Mouse (Mus musculus) ES-Bruce4 (cell line): Measurements from ENCODE around the gene Thrap3.

Experiments used
- EP300 ChIP-seq: IDR thresholded peaks from 2 replicates; pipeline ENCODE4 v1.6.1; 2011; ENCODE audit warnings: low read depth, low read length; ENCODE audit not compliant: insufficient read depth
- POLR2A ChIP-seq: IDR thresholded peaks from one replicate; pipeline ENCODE4 v1.8.1; 2011; ENCODE audit warnings: low read length; ENCODE audit not compliant: insufficient read depth

DNA sequence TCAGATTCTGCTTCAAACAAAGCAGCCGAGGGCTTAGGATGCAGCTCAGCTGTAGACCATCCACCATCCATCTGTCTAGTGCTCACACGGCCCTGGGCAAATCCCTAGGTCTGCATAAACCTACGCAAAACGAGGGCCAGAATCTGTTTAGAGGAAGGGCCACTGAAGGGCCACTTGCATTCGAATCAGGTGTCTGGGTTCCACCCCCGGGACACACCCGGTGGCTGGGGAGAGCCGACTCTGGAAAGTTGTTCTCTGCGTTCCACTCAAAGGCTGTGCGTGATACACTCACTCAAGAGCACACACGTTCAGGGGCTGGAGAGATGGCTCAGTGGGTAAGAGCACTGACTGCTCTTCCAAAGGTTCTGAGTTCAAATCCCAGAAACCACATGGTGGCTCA lies 20.1 kb upstream of the Thrap3 start:
- no peak for TF ChIP-seq POLR2A
- TF ChIP-seq EP300 = no peak
